Mouse (Mus musculus) spleen, postnatal 10 days (tissue): Measurements from ENCODE around the gene Csn1s2a.
"Not testable (repeated sequence)": the region's sequence is repeated elsewhere in the genome, so short reads cannot be mapped to it uniquely, and the experiment has no call there.

Experiments
- DNase-seq, 2 experiments: peaks; one replicate each; pipeline ENCODE4 v3.0.0; 2021 to 2022; ENCODE audit warnings: low spot score in 2 of 2

Csn1s2a gene

DNA sequence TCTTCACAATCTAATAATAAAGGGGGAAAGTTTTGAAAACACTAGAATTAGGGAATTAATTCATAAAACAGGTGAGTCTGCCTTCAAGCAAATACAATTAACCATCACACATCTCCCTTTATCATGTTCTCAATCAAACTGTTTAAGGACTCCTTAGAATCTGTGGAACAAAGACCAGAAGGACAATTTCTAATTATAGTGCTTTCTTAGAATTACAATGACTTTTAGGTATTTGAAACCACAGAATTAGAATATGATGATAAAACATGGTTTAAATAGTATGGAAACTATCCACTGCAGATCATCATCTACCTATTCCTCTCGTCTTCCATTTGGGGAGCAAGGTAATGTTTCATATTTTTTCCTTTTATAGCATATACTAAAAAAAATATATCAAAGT is at the start of gene Csn1s2a:
Gene Csn1s2a (plus strand): TSS at position 301 of the 400 bp plus-strand sequence.
- no peak for DNase-seq

DNA sequence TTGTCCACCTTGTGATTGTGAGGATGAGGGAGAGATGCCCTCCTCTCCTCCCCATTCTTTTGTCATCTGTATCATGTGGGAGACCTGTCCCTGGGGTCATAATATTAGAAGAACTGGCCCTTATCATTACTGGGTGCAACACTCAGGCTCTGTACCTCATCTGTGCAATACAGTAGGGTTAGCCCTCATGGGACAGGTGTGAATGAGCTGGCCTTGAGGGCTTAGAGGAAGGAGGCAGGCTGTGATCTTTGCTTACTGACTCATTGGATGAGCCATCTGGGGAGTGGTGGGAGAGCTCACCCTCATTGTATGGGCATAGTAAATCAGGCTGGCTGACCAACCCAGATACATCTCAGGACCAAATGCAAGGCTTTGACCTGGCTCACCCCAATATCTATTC is 39.5 kb upstream of the Csn1s2a start:
- no peak for DNase-seq

DNA sequence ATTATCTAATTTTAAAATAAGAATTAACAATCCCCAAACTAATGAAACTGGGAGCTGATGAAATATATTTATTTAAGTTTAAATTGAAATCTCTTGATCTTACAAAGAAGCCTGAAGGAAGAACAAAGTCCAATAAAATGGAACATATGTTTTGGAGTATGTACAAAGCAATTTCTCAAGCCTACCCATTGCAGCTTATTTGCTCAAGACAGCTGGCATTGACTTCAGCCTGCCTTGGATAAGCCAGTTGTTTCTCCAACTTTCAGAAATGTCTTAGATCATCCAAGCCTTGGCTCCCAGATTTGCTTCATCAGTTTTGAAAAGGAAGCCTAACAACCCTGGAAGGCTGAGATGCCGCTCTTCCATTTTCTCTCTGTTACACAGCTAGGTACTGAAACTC is 20.9 kb upstream of the Csn1s2a start:
- no peak for DNase-seq

DNA sequence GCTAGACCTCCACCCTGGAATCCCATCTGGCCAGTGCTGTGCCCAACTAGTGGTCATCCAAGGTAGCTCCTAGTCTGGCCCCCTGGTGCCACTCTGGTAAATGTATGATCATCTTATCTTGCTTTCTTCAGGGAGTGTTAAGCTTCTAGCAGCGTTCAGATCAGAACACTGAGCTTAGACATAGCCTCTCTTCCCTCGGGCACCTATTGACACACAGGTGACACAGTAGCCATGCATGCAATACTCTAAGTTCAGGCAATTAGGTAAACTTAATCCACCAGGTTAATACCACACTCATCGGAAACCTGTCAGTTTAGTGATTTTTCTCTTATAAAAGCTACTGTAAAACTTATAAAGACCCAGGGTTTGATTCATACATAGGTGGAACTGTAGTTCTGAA is 9.8 kb upstream of the Csn1s2a start:
- no peak for DNase-seq

DNA sequence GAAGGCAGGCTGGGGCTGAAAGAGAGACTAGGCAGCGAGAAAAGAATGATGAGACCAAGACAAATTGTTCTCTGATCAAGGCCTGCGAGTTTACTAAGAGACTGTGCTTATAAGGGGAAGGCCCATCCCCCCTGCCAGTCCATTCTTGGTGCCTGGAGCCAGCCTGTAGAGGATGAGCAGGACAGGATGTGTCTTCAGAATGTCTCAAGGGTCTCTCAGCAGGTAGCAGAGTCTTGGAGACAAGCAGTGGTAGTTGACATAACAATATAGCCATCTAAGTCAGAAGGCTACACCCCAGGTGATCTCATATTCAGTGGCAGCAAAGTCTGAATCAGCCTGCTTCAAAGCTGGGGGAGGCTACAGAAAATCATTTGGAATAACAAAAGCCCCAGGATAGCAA is 2.2 kb upstream of the Csn1s2a start:
- not testable (repeated sequence) for DNase-seq

DNA sequence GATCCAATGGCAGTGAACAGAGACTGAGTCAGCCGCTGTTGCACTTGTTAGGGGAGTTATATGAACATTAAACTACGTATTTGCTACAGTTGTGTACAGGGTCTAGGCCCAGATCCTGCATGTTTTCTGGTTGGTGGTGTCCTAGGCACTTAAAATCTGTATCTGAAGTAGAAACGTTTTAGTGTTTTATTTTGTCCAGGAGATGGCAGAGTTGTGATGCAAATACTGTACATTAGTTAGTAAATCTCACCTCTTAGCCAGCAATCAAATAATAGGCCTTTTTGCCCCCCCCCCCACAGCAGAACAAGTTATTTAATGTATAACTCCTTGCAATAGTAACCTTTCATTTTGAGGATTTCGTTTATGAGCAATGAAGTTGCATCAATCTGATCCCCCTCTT is 8.4 kb downstream of the Csn1s2a start:
- no peak for DNase-seq

DNA sequence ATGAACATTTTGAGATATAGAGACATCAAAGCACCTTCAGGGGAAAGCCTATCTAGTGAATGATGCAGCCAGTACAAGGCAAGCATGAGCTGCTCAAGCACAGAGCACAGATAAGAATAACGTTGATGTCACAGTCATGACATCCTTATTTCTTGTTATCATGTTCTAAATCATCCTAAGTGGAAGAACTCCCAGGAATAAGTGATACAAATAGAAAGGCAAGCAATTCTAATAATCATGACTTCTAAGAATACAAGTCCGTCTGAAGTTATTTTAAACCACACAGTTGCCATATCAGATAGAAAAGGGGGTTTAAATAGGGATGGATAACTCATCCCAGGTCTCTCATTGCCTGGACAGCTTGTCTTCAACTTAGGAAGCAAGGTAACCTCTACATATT is 33.4 kb downstream of the Csn1s2a start, which contains the start of gene Csn1s2b:
Gene Csn1s2b (plus strand): TSS at position 301 of the 400 bp plus-strand sequence.
- no peak for DNase-seq

DNA sequence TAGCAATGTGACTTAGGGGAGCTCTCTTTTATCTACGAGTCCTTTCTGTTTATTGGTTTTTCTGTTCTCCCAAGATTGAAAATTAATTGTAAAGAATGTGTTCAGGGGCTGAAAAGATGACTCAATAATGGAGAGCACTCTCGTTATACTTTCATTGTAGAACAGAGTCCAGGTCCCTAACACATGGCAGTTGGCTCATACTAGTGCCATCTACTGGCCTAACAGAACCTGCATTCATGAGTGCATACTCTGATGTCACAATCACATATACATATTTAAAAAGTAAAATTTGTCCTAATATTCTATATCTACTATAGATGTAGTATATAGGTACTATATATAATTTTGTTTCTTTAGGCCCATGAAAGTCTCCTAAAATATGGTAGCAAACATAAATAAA is 34.9 kb downstream of the Csn1s2a start:
- DNase-seq: no peak

DNA sequence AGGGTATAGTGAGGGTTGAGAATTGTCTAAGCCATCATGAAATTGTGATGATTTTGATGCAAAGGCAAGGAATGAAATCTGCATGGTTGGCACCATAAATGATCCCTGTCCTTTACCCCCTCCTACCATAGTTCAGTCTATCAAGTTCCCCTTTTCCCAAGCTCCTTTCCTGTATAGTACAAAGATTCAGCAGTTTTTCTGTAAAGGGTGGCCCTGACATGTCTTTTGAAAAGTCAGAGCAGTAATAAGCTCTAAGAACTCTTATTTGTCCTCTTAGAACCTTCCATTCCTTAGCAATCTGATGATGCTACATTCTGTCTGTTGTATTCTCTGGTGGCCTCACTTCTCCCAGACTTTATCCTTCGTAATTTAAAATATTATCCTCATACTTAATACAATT is 51.0 kb downstream of the Csn1s2a start, which contains the start of gene Prr27:
Gene Prr27 (plus strand): TSS at position 301 of the 400 bp plus-strand sequence.
- no peak for DNase-seq
